Mouse (Mus musculus) small intestine, adult 2 months (tissue): ENCODE results near the gene Ghitm. TPM values are rescaled to one million over a fixed set of nuclear protein-coding genes. Genes with fewer than 3 reads are reported as not detected.

Experiments
- H3K27ac ChIP-seq: fragments of 200-500 bp; 2 replicates; pipeline ENCODE4 v1.5.1; 2012; ENCODE audit warnings: low read depth, low read length, control low read depth, inconsistent platforms; ENCODE audit not compliant: insufficient read depth
- H3K27me3 ChIP-seq: fragments of 200-500 bp; 2 replicates; pipeline ENCODE4 v1.6.1; 2012; ENCODE audit warnings: mild to moderate bottlenecking, moderate library complexity, low read length, inconsistent platforms; ENCODE audit not compliant: control insufficient read depth, insufficient read depth
- H3K36me3 ChIP-seq: fragments of 200-500 bp; 2 replicates; pipeline ENCODE4 v1.6.1; 2012; ENCODE audit warnings: mild to moderate bottlenecking, low read length, control low read depth, inconsistent platforms; ENCODE audit not compliant: control insufficient read depth, insufficient read depth
- H3K4me1 ChIP-seq: fragments of 200-500 bp; 2 replicates; pipeline ENCODE4 v1.6.1; 2012; ENCODE audit warnings: low read length, inconsistent platforms, mixed read lengths; ENCODE audit not compliant: control insufficient read depth, insufficient read depth, insufficient read length
- H3K4me3 ChIP-seq: fragments of 200-500 bp; 2 replicates; pipeline ENCODE4 v1.5.1; 2012; ENCODE audit warnings: low read depth, mild to moderate bottlenecking, control low read depth, inconsistent platforms, low read length, moderate library complexity
- CTCF ChIP-seq: fragments of 200-500 bp; IDR thresholded peaks from 2 replicates; pipeline ENCODE4 v1.5.1; 2012; ENCODE audit warnings: low read depth, mild to moderate bottlenecking, control low read depth, inconsistent platforms, low read length, moderate library complexity, mixed read lengths; ENCODE audit not compliant: insufficient replicate concordance, insufficient read length; ENCODE audit errors: extremely low read depth
- POLR2A ChIP-seq: fragments of 200-500 bp; IDR thresholded peaks from 2 replicates; pipeline ENCODE4 v1.6.1; 2012; ENCODE audit warnings: low read depth, mild to moderate bottlenecking, control low read depth, inconsistent platforms, low read length, moderate library complexity
- WGBS: fragments of 180-500 bp; shearing (Covaris S2); methylation state at CpG from one replicate; pipeline ENCODE4 v1.1.7; 2018; 5-methylcytosine and 5-hydroxymethylcytosine counted together
- polyA plus RNA-seq: library from polyadenylated mRNA; depleted of rRNA; stranded (reverse); fragments of >200 nt; gene quantifications from 2 replicates; pipeline ENCODE4 v1.2.3, GENCODE M21; 2012; rRNA removed

Ghitm gene
- polyA plus RNA-seq, 1 experiment: 87.9 TPM

DNA sequence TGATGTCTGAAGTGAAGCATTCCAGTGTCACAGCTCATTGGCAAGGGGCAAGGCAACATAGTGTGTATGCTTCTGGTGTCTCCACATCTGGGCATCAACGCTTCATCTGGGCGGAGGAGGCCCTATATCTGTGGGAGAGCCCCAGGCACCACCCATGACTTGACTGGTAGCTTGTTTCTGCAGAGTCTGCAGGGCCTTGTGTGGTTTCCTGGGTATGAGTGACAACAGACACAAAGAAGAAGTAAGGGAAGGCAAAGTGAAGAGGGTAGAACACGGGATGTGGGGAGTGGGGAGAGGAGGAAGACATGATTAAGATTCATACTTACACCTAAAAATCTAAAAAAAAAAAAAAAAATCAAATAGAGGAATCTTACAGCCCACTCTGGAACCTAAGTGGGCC is 32.6 kb downstream of the Ghitm start:
- TF ChIP-seq CTCF (no peak), POLR2A (no peak)
- 65% methylated on average over 3 of the region's 3 CpGs for WGBS
- Histone ChIP-seq H3K27me3 (peaks cover 6% of the 10 kb centered on the region; the same call in 1 of the 2 replicates), H3K27ac (no peak overlapping the region), H3K36me3 (no peaks in the 10 kb centered on the region), H3K4me3 (no peak overlapping the region), H3K4me1 (peaks cover 3% of the 10 kb centered on the region; the same call in 1 of the 2 replicates)

DNA sequence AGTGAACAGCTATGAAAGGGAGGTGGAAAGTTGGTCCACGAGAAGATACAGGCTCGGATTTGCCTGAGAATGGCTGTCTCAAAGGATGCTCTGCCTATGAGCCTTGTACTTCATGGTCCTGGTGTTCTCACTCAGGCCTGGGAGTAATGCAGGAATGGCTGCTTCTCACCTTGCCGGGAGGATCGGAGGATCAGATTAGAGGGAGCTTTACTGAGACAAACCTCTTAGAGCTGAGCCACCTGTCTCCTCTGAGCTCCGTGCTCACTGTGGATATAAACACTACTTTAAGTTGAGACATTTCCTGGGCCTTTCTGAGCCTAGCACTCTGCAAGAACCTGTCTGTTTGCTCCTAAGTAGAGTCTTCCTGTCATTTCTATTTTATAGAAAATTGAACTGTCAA is 33.5 kb downstream of the Ghitm start:
- no peak overlapping the region for H3K4me3 ChIP-seq
- no peak for TF ChIP-seq CTCF
- no peak for TF ChIP-seq POLR2A
- peaks cover 3% of the 10 kb centered on the region; the same call in 1 of the 2 replicates for H3K4me1 ChIP-seq
- H3K27ac ChIP-seq: no peak overlapping the region
- no peaks in the 10 kb centered on the region for H3K36me3 ChIP-seq
- 73% methylated on average over 5 of the region's 5 CpGs for WGBS
- peaks cover 6% of the 10 kb centered on the region; the same call in 1 of the 2 replicates for H3K27me3 ChIP-seq

- TF ChIP-seq CTCF (no peak), POLR2A (no peak)
- H3K27ac ChIP-seq: no peak within 1 kb of the TSS
- peaks cover 3% of the 10 kb centered on the region; the same call in 1 of the 2 replicates for H3K4me1 ChIP-seq
- WGBS: 2% methylated on average over 30 of the region's 30 CpGs
- H3K4me3 ChIP-seq: 0 out of 2 replicates have a peak within 1 kb of the TSS, but pooled peaks have one; percentile 0
- peaks cover 6% of the 10 kb centered on the region; the same call in 1 of the 2 replicates for H3K27me3 ChIP-seq
- no peaks in the 10 kb centered on the region for H3K36me3 ChIP-seq
These were observed 37.0 kb downstream of the Ghitm start, which contains the start of gene Cdhr1 for GRCm38 (mm10) chr14:37097956-37098530. Cdhr1 (minus strand) TSS chr14:37098347.

- Histone ChIP-seq H3K4me1 (peaks cover 3% of the 10 kb centered on the region; the same call in 1 of the 2 replicates), H3K4me3 (no peak overlapping the region), H3K27ac (no peak overlapping the region), H3K36me3 (no peaks in the 10 kb centered on the region), H3K27me3 (peaks cover 6% of the 10 kb centered on the region; the same call in 1 of the 2 replicates)
- TF ChIP-seq POLR2A: no peak
- no peak for TF ChIP-seq CTCF
- 65% methylated on average over 4 of the region's 4 CpGs for WGBS
These were observed 39.5 kb downstream of the Ghitm start for GRCm38 (mm10) chr14:37095556-37095955.

DNA sequence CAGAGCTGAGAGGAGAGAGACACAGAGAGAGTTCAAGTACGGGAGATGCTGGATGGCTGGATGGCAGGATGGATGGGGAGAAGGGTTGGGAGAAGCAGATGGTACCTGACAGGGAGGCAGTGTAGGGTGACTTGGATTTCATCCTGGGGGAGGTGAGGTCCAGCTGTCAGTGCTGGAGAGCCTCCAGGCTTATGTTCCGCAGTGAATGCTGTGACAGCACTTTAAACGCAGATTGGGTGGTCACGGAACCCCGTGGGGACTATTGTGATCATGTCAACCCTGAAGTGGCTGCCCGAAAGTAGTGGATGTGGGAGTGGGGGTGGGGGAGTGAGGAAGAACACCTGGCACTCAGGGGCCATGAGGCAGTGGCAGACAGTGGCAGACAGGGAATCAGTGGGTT is 40.6 kb downstream of the Ghitm start:
- H3K4me3 ChIP-seq: no peak overlapping the region
- no peak overlapping the region for H3K27ac ChIP-seq
- no peaks in the 10 kb centered on the region for H3K36me3 ChIP-seq
- H3K27me3 ChIP-seq: peaks cover 6% of the 10 kb centered on the region; the same call in 1 of the 2 replicates
- TF ChIP-seq POLR2A (no peak), CTCF (no peak)
- H3K4me1 ChIP-seq: peaks cover 3% of the 10 kb centered on the region; the same call in 1 of the 2 replicates
- WGBS: 74% methylated on average over 6 of the region's 6 CpGs

DNA sequence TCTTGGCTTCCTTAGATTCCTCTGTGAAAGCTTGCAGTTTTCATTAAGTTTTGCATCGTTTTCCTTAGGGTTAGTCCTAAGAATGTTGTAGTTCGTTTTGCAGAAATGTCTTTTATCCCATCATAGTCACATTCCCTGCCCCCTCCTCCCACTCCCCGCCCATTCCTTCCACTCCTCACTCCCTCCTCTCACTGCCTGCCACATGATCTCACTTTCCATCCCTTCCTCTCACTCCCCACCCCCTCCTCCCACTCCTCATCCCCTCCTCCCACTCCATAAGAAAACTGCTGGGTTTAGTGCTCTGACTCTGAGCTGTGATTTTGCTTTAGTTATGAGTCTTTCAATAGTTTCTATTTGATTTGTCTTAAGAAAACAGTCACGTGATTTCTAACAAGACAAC is 51.3 kb downstream of the Ghitm start:
- Histone ChIP-seq H3K27ac (no peak overlapping the region), H3K4me3 (no peak overlapping the region), H3K4me1 (no peaks in the 10 kb centered on the region), H3K27me3 (no peaks in the 10 kb centered on the region), H3K36me3 (no peaks in the 10 kb centered on the region)
- no peak for TF ChIP-seq POLR2A
- no peak for TF ChIP-seq CTCF
- WGBS: 35% methylated on average over 4 of the region's 4 CpGs

DNA sequence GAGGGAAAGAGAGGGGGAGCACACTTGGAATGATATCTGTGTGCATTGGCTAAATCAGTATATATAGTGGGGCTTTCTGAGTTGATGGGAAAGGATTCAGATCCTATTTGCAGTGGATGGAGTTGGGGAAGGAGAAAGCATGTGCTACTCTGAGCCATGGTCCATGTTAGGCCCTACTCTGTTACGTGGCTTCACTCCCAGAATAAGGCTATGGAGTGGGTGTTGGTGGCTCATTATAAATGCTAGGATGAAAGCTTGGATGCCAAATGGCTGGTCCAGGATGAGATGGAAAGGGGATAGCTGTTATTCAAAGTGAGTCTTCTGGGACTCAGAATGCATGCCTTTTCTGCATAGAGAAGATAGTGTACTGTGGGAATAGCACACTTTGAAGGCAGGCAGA is 54.3 kb downstream of the Ghitm start:
- no peak overlapping the region for H3K27ac ChIP-seq
- H3K4me3 ChIP-seq: no peak overlapping the region
- TF ChIP-seq POLR2A (no peak), CTCF (no peak)
- WGBS: 85% methylated on average over 1 of the region's 1 CpGs
- H3K4me1 ChIP-seq: no peaks in the 10 kb centered on the region
- no peaks in the 10 kb centered on the region for H3K27me3 ChIP-seq
- H3K36me3 ChIP-seq: no peaks in the 10 kb centered on the region

Other genes starting within 250 kb of the Ghitm start
- 6.4 and 12.8 TPM in 2 replicates for gene Ccser2, start 166.5 kb downstream of the Ghitm start, polyA plus RNA-seq
- not detected in 2 replicates for gene Rgr, start 86.3 kb downstream of the Ghitm start, polyA plus RNA-seq
- gene Lrit1, start 80.4 kb downstream of the Ghitm start, polyA plus RNA-seq: not detected in 2 replicates
- not detected in 2 replicates for gene Lrit2, start 67.3 kb downstream of the Ghitm start, polyA plus RNA-seq
- 0.11 and 0.13 TPM in 2 replicates for gene Cdhr1, start 36.9 kb downstream of the Ghitm start, polyA plus RNA-seq
- 0.38 and 3.6 TPM in 2 replicates for gene 2610528A11Rik, start 21.2 kb downstream of the Ghitm start, polyA plus RNA-seq